Mouse (Mus musculus) kidney, adult 11 months (tissue): ENCODE measurements around the gene Notch3.
"Not testable (repeated sequence)": the region's sequence is repeated elsewhere in the genome, so short reads cannot be mapped to it uniquely, and the experiment has no call there.

Experiments used
- DNase-seq: peaks from one replicate; pipeline ENCODE4 v3.0.0; 2022

The Notch3 gene

DNA sequence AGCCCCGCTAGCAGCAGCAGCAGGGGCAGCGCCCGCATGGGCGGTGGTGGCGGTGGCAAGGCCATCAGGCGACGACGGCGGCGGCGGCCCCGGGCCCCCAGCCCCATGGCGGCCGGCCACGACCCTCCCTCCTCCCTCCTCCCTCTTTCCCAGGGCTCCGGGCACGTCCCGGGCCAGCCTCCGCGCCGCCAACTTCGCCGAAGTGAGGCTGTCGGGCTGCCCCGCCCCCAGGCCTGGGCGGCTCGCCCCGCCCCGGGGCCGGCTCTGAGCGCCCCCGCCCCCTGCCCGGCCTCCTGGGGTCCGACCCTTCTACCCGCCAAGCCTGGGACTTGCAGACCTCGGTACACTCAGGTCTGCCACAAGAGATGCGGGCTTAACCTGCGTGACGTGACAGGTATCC lies at the start of gene Notch3:
Notch3 (minus strand) TSS at position 166 of the 400 bp plus-strand sequence.
- peak; percentile 26 for DNase-seq

DNA sequence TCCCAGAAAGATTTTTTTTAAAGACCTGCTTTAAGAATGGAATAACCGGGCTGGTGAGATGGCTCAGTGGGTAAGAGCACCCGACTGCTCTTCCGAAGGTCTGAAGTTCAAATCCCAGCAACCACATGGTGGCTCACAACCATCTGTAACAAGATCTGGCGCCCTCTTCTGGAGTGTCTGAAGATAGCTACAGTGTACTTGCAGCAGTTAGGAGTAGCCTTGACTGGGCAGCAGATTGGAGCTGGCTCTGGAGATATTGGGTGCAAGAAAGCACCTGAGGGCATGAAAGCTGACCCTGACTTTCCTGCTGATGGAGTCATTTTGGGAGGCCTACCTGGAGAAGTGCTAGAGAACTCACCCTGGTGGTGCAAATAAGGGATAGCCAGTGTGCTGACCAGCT lies 48.9 kb upstream of the Notch3 start:
- not testable (repeated sequence) for DNase-seq

DNA sequence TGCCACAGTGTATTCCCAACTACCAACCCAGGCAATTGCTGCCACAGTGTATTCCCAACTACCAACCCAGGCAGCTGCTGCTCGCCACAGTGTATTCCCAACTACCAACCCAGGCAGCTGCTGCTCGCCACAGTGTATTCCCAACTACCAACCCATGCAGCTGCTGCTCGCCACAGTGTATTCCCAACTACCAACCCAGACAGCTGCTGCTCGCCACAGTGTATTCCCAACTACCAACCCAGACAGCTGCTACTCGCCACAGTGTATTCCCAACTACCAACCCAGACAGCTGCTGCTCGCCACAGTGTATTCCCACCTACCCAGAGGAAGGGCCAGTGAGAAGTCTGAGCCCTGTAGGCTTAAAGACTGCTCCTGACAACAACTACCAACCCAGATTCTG lies 44.9 kb upstream of the Notch3 start:
- DNase-seq = not testable (repeated sequence)

DNA sequence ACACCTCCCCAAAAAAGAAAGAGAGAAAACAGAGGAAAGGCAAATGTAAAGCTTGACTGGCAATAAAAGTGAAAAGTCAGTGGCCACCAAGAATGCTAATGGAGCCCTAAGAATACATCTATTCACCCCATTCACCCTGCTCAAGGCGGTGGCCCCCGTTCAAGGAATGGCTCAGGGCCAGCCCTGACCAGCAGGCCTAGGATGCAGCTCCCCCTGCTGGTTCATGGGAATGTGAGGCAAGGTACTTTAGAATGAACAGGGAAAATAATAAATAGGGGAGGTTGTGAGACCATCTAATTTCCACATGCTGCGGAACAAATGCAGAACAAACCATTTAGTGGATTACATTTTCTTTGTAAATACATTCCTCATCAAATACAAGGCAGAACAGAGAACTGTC lies 43.1 kb upstream of the Notch3 start:
- no peak for DNase-seq

DNA sequence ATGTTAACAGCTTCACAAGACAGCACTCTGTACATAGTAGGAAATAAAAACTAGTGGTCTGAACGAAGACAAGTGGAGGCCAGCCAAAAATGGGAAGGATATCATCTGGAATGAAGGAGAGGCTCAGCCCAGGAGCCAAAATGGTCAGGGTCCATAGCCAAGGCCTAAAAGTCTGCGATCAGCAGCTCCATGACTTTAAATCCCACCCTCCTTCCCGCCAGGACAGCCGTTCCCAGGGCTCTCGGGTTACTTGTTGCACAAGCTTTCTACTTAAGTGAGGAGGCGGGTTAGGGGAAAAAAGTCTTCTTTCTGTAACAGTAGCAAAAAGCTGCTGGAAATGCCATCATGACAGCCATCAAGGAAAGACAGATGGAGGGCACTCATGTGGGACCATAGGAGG lies 42.5 kb upstream of the Notch3 start:
- DNase-seq = peak; percentile 12

DNA sequence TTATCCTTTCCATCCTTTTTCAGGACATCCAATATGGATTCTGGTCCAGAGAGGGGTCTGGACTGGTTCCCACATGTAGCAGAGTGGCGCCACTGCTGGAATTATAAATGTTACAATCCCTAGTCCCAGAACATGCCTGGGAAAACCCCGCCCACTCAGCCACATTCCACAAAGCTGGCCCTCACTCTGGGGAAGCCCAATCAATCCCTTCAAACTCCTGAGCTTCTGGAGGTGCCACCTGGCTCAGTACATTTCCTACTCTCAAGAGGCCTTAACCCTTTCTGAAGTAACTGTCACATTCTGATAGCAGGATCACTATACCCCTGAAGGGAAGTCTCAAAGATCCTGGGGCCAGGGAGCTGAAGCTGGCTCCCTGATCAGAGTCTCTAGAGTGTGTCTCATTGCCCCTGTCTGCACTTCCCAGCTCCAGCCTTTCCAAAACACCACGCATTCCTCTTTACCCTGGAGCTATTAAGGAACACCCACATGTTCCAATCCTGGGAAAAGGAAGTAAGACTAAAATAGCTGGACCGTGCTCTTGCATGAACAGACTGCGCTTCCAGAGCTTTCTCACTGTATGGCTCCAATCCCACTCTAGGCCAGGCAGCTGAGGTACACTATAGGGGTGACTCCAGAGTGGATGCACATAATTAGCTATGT lies 41.1 kb upstream of the Notch3 start:
- DNase-seq = peak; percentile 36

DNA sequence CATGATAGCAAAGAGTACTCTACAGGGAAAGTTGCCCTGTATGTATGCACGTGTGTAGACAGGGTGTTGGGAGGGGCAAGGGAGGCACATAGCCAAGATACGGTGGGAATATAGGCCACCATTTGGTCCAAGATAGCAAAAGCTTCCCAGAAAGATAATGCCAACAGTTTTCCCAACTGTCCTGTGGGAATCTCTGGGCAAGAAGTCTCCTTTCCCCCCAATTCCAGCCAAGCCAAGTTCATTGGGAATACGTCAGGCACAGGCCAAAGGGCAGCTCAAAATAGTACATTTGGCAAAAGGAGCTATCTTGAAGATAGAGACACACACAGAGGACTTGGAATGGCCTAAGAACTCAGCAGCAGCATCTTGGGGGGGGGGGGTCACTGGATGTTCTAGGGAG lies 38.7 kb upstream of the Notch3 start:
- no peak for DNase-seq

DNA sequence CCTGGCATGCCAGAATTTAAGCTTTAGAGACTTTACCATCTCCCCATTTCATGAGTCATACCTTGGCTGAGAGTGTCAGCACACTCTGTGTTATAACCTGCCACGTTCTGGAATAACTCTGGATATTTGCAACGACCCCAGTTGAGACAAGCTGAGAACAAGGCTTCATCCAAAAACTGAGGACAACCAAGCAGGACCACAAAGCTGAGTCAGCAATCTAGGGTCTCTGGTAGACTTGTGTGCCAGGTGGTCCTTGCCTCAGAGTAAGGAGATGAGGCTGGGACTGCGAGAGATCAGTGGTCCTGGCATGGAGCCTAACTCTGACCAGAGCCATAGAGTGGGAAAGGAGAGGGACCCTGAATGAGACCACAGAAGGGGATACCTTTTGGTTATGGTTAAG lies 36.3 kb upstream of the Notch3 start:
- no peak for DNase-seq

DNA sequence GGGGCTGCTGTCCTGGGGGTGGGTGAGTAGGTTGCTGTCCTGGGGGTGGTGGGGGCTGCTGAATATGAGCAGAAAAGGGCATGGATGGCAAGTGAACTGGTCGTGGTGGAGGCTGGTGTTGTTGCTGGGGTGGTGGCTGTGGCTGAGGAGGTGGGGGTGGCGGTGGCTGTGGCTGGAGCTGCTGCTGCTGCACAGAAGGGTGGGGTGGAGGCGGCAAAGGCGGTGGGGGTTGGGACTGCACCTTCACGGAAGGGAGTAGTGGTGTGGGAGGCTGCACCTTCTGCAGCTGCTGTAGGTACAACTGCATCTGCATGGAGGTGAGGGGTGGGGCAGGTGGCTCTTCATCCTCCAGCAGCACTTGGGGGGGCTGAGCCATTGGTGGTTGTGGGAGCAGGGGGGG lies 34.4 kb upstream of the Notch3 start:
- no peak for DNase-seq

DNA sequence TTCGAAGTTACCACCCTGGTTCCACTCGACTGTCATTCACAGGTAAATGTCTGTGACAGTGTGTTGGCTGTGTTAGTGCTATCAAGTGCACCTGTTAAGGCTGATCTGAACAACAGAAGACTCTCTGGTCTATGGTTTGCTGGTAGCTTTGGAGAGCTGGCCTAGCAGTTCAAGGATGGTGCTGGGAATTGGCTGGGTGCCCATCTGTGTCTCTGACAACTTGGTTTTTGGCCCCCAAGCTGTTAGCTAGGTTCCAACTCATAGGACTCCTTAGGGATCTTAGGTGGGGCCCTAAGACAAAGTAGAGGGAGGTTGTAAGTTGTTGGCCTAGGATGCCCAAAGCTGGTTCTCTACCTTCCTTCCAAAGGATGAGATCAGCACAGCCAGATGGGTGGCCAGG lies 33.1 kb upstream of the Notch3 start:
- DNase-seq = no peak

DNA sequence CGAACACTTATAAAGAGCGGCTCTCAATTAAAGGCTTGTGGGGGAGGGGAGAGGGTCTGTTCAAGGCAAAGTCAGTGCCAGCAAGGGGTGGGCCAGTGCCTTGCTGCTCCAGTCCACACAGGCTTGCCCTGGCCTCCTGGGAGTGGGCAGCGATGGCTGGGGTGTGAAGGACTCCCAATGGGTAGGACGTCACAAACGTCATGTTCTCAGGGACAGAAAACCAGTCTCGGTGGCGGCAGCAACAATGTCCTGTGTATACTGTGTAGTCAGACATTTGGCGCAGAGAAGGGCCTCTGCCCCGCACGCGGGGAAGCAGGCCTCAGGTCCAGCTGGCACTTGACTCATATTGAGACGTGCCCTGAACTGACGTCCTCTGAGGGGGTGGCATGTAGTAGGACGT lies 30.5 kb upstream of the Notch3 start:
- DNase-seq = no peak

DNA sequence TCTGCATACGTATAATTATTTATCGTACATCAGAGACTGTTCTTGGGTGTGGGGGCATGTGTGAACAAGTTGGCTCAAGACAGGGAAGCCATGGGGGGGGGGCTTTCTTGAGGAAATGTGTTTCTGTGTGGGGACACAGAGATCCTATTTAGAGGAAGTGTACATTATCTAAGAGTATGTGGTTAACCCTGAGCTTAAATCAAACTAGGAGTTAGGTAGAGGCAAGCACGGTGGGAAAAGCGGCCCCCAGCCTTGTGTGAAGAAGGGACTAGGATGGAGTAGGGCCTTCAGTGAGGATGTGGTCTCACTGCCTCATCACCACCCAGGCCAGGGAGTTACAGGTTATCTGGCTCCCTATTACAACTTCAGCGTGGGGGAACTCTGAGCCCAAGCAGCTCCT lies 29.1 kb upstream of the Notch3 start:
- no peak for DNase-seq

DNA sequence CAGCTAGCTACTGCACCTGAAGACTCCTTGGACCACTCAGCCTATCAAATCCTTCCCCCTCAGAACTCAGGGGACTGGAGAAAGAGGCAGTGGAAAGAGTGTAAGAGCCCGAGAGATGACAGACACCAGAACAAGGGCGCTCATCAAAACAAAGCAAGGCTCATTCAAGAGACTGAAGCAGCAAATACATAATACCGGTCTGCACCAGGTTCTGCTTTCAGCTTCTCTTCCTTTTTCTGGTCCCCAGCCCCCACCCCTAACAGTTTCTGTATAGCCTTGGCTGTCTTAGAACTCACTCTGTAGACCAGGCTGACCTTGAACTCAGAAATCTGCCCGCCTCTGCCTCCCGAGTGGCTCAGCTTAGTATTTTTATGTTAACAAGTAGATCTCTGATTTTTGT lies 26.4 kb upstream of the Notch3 start:
- DNase-seq = no peak

DNA sequence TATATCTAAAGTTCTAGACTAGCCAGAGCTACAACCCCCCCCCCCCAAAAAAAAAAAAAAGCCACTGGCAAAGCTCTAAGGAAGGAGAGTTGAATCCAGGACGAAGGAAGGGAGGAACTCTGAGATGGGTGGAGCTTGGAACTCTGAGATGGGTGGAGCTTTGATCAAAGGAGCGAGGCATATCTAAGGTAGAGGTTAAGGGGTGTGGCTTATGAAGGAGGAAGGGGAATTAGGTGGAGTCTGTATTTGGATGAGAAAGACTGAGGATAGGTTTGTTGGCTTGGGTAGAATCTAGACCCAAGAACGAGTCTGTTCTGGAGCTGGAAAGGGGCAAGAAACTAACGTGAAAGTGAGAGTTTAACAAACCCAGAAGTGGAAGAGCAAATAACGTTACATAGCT lies 23.2 kb upstream of the Notch3 start:
- DNase-seq = no peak

DNA sequence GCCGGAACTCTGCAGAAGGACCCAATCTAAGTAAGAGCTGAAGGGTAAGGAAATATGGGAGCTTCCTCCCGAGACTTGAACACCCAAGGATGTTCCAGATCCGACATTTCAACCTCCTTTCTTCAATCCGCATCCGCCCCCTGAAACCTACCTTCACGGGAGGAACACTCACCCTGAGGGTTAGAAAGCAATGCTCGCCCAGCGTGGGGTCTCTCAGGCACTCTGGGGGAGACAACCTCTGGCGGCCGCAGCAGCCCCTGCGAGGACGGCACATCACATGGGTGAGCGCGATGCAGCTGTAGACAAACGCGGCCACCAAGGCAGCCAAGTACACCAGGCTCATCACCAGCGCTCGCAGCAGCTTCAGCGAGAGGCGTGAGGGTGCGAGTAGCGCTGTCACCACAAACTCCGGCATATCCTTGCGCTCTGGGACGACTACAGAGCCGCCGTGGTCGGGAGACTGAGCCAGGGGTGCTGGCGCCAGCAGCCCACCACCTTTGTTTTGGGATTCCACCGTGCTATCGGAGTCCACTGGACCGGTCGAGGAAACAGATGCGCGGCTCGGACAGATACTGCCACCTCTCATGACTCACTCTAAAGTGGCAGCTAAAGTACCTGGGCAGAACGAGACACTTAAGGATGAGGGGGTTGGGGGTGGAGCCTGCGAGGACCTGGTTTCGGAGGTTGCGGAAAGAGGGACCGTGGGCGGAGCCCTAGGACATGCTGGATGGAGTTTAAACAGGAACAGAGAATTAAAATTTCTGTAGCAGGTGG lies 22.4 kb upstream of the Notch3 start, which contains the start of gene Ephx3:
Ephx3 (minus strand) TSS at position 687 of the 774 bp plus-strand sequence.
- DNase-seq = no peak

DNA sequence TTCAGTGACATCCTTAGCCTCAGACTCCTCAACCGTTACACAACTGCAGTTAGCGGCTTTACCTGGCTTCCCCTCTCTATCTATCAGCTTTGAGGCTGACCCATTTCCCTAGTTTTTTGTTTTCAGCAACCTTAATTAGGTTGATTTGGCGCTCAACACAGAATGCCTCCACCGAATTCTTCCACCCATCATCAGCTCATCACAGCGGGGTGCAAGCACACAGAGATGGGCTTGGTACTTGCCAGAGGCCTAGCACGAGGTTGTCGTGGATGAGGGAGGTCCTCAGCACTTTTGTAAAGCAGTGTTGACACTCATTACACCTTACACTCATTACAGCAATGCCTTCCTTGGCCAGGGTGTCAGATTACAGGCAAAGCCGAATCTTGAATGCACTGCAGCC lies 16.4 kb upstream of the Notch3 start:
- DNase-seq = no peak

DNA sequence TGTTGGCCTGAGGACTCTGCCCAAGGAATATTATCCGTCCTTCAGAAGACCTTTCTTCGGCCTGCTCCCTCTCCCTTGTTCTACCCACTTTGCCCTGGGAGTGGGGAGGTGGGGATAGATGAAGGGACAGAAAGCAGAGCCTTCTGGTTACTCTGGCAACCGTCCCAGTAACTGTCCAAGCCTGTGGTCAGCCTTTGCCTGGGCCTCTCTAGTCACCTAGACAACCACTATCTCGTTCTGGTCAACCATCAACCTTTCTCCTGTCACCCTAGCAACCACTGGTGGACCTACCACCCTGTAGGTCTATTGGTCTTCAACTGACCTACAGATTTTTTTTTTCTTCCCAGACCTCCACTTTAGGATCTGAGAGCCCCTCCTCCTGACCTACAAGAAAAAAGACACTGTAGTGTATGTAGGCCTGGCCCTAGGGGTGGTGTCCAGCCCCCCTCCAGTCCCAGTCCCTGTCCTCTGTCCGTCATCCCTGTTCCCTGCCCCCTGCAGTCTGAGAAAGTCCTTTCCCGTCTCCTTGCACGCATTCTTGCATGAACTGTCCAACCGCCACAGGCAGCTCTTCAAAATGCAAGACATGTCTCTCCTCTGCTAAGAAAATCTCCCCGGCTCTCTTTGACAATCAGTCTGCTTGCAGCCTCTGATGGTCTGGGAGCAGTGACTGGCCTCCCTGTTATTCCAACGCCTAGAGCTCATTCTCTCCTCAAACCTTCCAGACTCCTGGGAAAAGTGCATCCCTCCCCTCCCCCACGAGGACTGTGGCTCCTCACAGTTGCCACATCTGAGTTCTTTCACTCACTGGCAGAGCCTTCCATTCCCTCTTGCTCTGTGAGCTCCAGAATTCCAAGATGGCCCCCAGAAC lies 13.2 kb upstream of the Notch3 start:
- no peak for DNase-seq

DNA sequence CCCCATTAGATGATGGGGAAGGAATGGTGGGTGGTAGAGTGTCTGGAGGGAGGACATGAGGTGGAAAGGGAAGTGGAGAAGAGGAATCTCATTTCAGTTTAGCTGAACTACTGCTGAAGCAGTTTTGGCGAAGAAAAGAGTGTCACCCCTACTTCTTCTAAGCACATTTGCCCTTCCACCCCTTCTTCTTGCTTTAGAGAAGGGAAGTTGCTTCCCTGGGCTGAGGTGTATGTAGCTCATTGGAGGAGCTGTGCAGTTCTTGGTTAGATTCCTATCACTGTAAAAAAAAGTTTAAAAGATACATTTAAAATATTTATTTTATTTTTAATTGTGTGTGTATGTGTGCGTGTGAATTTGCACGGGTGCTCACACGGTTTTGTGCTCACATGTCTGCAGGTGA lies 10.3 kb upstream of the Notch3 start:
- DNase-seq = no peak

DNA sequence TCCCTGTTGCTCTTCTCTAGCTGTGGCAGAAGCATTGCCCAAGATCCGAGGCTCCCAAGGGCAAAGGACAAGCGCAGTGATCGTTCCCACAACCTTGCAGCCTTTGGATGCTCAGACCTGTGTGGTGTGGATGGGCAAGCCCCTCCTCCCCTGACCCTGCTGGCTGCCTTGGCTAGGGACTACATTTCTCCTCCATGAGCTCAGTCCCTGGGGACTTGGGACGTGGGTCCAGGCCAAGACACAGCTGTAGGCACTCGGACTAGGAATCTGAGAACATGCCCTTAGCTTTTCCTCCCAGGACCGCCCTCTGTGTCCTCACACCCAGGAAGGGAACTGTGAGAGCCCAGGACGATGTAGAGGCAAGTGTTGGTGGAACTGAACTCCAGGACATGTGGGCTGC lies 6.5 kb upstream of the Notch3 start:
- DNase-seq = peak; percentile 70

DNA sequence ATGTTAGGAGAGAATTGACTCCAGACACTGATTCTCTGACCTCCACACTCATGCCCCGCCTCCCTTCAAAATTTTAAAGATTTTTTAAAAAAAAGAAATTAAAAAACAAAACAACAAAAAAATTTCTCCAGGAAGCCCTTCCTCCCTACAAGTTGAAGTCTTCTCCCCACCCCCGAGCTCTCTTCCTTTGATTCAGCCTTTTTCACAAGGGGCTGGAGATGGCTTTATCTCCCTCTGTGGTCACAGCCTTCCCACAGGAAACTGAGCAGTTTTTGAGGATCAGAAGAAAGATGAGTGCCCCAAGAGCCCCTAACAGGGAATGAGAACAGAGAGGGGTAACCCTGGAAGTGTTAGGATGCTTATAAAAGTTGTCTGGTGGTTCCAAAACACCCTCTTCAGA lies 5.8 kb upstream of the Notch3 start:
- DNase-seq = no peak

DNA sequence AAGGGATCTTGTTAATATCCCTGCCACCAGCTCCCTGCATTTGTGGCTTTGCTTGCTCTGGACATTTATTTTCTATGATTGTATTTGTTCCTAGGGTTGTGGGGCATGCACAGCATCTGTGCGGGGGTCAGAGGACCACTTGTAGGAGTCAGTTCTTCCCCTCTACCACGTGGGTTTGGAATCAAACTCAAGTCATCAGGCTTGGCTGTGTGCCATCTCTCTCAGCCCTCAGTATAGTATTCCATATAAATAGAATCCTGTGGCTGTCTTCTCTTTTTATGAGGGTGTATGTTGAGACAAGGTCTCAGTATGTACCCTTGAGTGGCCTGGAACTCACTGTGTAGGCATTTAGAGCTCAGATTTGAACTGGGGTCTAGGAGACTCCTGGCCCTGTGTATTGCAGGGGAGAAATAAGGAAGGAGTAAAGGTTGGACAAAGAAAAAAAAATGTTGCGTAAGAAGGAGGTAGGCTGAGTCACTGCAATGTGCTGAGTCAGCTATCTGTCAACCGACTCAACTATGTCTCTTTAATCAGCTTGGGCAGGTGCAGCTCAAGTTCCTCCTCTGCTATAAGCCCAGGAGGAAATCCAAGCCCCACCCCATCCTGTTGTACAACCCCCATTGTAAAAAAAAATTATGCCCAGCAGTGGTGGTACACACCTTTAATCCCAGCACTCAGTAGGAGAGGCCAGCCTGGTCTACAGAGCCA lies 3.0 kb upstream of the Notch3 start:
- no peak for DNase-seq

DNA sequence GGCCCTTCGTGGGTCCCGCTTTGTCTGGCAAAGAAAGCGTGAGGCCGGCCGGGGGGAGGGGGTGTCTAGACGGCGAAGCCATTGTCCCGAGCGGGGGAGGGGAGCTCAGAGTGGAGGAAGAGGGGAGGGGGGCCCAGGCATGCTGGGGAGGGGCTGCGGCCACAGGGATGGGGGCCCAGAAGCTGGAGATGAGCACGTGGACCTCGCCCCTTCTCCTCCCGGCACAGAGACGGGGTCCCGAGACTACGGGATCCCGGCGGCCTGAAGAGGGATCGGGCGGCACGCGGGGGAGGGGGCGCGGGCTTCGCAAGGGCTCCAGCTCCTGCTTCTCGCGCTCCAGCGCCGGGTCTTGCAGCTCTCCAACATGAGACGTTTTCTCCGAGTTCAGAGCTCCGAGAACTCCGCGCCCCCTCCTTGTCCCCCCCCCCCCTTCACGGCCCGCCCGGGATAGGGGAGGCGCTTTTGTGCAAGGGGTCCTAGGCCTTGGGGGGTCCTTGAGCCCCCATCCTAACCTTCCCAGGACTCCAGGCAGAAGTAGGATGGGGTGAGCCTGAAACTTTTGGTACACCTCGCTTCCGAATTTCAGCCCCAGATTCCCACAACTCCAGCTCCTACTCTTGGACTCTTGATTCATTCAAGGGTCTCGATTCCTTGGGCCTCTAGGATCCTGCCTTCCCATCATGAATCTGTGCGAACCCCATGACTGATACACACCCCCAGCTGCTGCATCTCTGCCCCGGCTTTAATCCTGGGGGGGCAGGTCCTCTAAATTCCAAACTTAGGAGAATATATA lies 653 bp downstream of the Notch3 start:
- DNase-seq = no peak
